Comparison of ENCODE assay signal across 18 mouse cellular contexts in genomic region chr14:66462081-66462480, GRCm38 (mm10).
A peak's percentile ranks its signal among the peaks of the same experiment; 100 is the strongest.
DNase-seq lines count a peak whose midpoint lies in the region; ATAC-seq and TF ChIP-seq lines count a peak whose summit lies in the region.
"Had no signal": no experiment of that assay in that cellular context is flagged by ENCODE, and none has a peak within 500 bp of the region (broad histone marks: within the 10 kb centered on the region; RNA-seq: fewer than 3 reads in every experiment).

No protein-coding gene starts in this region.

- H3K36me3 ChIP-seq in midbrain, embryonic 15.5 days (replicated peaks) = no peaks in the 10 kb centered on the region
- H3K36me3 ChIP-seq in midbrain, postnatal 0 days (ENCODE audit: insufficient read depth, low read length) = no peaks in the 10 kb centered on the region
- no peaks in the 10 kb centered on the region for H3K36me3 ChIP-seq in forebrain, embryonic 13.5 days (ENCODE audit: poor library complexity, severe bottlenecking)
- no peaks in the 10 kb centered on the region for H3K36me3 ChIP-seq in forebrain, postnatal 0 days (ENCODE audit: insufficient read depth)
- H3K36me3 ChIP-seq: embryonic facial prominence, embryonic 15.5 days; G1E; heart, embryonic 13.5 days; hindbrain, embryonic 12.5 days had no signal

- H3K27me3 ChIP-seq in midbrain, embryonic 15.5 days (replicated peaks) = no peaks in the 10 kb centered on the region
- no peaks in the 10 kb centered on the region for H3K27me3 ChIP-seq in midbrain, postnatal 0 days (ENCODE audit: insufficient read depth, low read length)
- no peaks in the 10 kb centered on the region for H3K27me3 ChIP-seq in forebrain, embryonic 13.5 days
- H3K27me3 ChIP-seq in forebrain, postnatal 0 days (ENCODE audit: insufficient read depth, low read length) = no peaks in the 10 kb centered on the region
- H3K27me3 ChIP-seq: embryonic facial prominence, embryonic 15.5 days; heart, embryonic 13.5 days; hindbrain, embryonic 12.5 days had no signal

- H3K4me2 ChIP-seq in midbrain, embryonic 15.5 days = no peak overlapping the region
- H3K4me2 ChIP-seq in midbrain, postnatal 0 days (ENCODE audit: low read depth, low read length, poor library complexity, severe bottlenecking) = no peak overlapping the region
- H3K4me2 ChIP-seq in forebrain, embryonic 13.5 days = no peak overlapping the region
- H3K4me2 ChIP-seq in forebrain, postnatal 0 days (ENCODE audit: low read depth) = no peak overlapping the region
- H3K4me2 ChIP-seq: embryonic facial prominence, embryonic 15.5 days; heart, embryonic 13.5 days; hindbrain, embryonic 12.5 days had no signal

- no peak overlapping the region for H3K4me3 ChIP-seq in midbrain, embryonic 15.5 days
- no peak overlapping the region for H3K4me3 ChIP-seq in midbrain, postnatal 0 days (ENCODE audit: low read depth, low read length)
- no peak overlapping the region for H3K4me3 ChIP-seq in forebrain, embryonic 13.5 days
- H3K4me3 ChIP-seq in forebrain, postnatal 0 days (ENCODE audit: low read depth, low read length) = no peak overlapping the region
- H3K4me3 ChIP-seq: embryonic facial prominence, embryonic 15.5 days; erythroblast, embryonic 14.5 days; heart, embryonic 13.5 days; hindbrain, embryonic 12.5 days had no signal

- ATAC-seq in midbrain, embryonic 15.5 days (replicated peaks) = no peak
- no peak for ATAC-seq in midbrain, postnatal 0 days (ENCODE audit: low FRiP score)
- ATAC-seq in forebrain, embryonic 13.5 days = peak; percentile 55; the same call in 1 of the 2 replicates
- ATAC-seq in forebrain, postnatal 0 days = peak; percentile 83; the same call in 1 of the 2 replicates
- ATAC-seq: hindbrain, postnatal 0 days had no signal

- TF ChIP-seq CTCF in midbrain, postnatal 0 days (IDR thresholded peaks at IDR 0.05) = no peak
- TF ChIP-seq CTCF in forebrain, postnatal 0 days (IDR thresholded peaks at IDR 0.05; ENCODE audit: low read depth) = no peak

- peak overlapping the region; percentile 26; the same call in 1 of the 2 replicates for H3K27ac ChIP-seq in midbrain, embryonic 15.5 days
- H3K27ac ChIP-seq in midbrain, postnatal 0 days (ENCODE audit: low read depth, low read length) = no peak overlapping the region
- H3K27ac ChIP-seq in forebrain, embryonic 13.5 days = peak overlapping the region; percentile 25
- H3K27ac ChIP-seq in forebrain, postnatal 0 days (ENCODE audit: low read depth, low read length) = peak overlapping the region; percentile 21; the same call in 1 of the 2 replicates
- H3K27ac ChIP-seq: embryonic facial prominence, embryonic 15.5 days; heart, embryonic 13.5 days; hindbrain, embryonic 12.5 days; hindbrain, postnatal 0 days had no signal

- no peaks in the 10 kb centered on the region for H3K9me3 ChIP-seq in midbrain, embryonic 15.5 days
- no peaks in the 10 kb centered on the region for H3K9me3 ChIP-seq in midbrain, postnatal 0 days (ENCODE audit: low read length)
- no peaks in the 10 kb centered on the region; the same call in 1 of the 2 replicates for H3K9me3 ChIP-seq in forebrain, embryonic 13.5 days (replicated peaks)
- H3K9me3 ChIP-seq in forebrain, postnatal 0 days (ENCODE audit: low read length) = no peaks in the 10 kb centered on the region
- H3K9me3 ChIP-seq: embryonic facial prominence, embryonic 15.5 days; G1E; heart, embryonic 13.5 days; hindbrain, embryonic 12.5 days had no signal

- DNase-seq in midbrain, postnatal 0 days (ENCODE audit: low spot score) = no peak
- DNase-seq in brain, adult 2 months (ENCODE audit: low read depth, low spot score) = peak; percentile 55
- peak; percentile 25 for DNase-seq in forebrain, postnatal 0 days
- no peak for DNase-seq in kidney, postnatal 10 days
- DNase-seq in thymus, postnatal 4 days = no peak
- DNase-seq: cerebellum, adult 8-10 months; embryo, embryonic 11 days; gastrocnemius, postnatal 36 days; heart, postnatal 36 days; kidney, adult 11 months had no signal

- H3K4me1 ChIP-seq in midbrain, embryonic 15.5 days = no peaks in the 10 kb centered on the region
- H3K4me1 ChIP-seq in midbrain, postnatal 0 days (ENCODE audit: insufficient read depth, low read length) = no peaks in the 10 kb centered on the region
- H3K4me1 ChIP-seq in forebrain, embryonic 13.5 days = peaks cover 13% of the 10 kb centered on the region; the same call in 1 of the 2 replicates
- H3K4me1 ChIP-seq in forebrain, postnatal 0 days (ENCODE audit: insufficient read depth) = no peaks in the 10 kb centered on the region
- H3K4me1 ChIP-seq: heart, embryonic 13.5 days had no signal

- H3K9ac ChIP-seq in midbrain, embryonic 15.5 days = no peak overlapping the region
- H3K9ac ChIP-seq in midbrain, postnatal 0 days (replicated peaks; ENCODE audit: low read length, poor library complexity, severe bottlenecking) = no peak overlapping the region
- H3K9ac ChIP-seq in forebrain, embryonic 13.5 days = no peak overlapping the region
- no peak overlapping the region for H3K9ac ChIP-seq in forebrain, postnatal 0 days
- H3K9ac ChIP-seq: embryonic facial prominence, embryonic 15.5 days; heart, embryonic 13.5 days; hindbrain, embryonic 12.5 days had no signal

- WGBS in midbrain, embryonic 15.5 days = 55% methylated on average over 5 of the region's 5 CpGs
- WGBS in midbrain, postnatal 0 days = 51% methylated on average over 5 of the region's 5 CpGs
- 37% methylated on average over 5 of the region's 5 CpGs for WGBS in forebrain, embryonic 13.5 days
- WGBS in forebrain, postnatal 0 days = 25% methylated on average over 5 of the region's 5 CpGs

Comparison
In these comparisons a context has a peak if more than half of its experiments do, and no peak if none do; other contexts are left out.
1. ATAC-seq: peak in forebrain, embryonic 13.5 days (single experiment) and forebrain, postnatal 0 days (single experiment); none in midbrain, embryonic 15.5 days (single experiment) and midbrain, postnatal 0 days (single experiment).
2. DNase-seq: peak in brain, adult 2 months (single experiment) and forebrain, postnatal 0 days (single experiment); none in midbrain, postnatal 0 days (single experiment), kidney, postnatal 10 days (single experiment) and thymus, postnatal 4 days (single experiment).